Mouse (Mus musculus): ENCODE results near the gene Cep164. TPM values are rescaled to one million over a fixed set of nuclear protein-coding genes. Genes with fewer than 3 reads are reported as not detected.

Gene Cep164
- polyA plus RNA-seq (2012; rRNA removed), result 7.4 and 9.3 TPM in 2 replicates

GRCm38 (mm10) chr9:45828291-45828963 lies at the start of gene Cep164:
Gene Cep164, minus strand, starts transcription at chr9:45828691.

GRCm38 (mm10) chr9:45838434-45839138 lies 10.1 kb upstream of the Cep164 start, which contains the start of gene Bace1:
Gene Bace1, plus strand, starts transcription at chr9:45838580.

Other genes starting within 250 kb of the Cep164 start
- 10.4 and 12.1 TPM in 2 replicates for gene Bace1, start 9.9 kb upstream of the Cep164 start, polyA plus RNA-seq (2012; rRNA removed)
- gene Pcsk7, start 77.8 kb upstream of the Cep164 start, polyA plus RNA-seq (2012; rRNA removed), result 9.1 and 9.9 TPM in 2 replicates
- gene Rnf214, start 78.2 kb upstream of the Cep164 start, polyA plus RNA-seq (2012; rRNA removed), result 6.8 and 7.8 TPM in 2 replicates
- gene Tagln, start 107.4 kb upstream of the Cep164 start, polyA plus RNA-seq (2012; rRNA removed), result 17.9 and 23.0 TPM in 2 replicates
- 26.9 and 32.5 TPM in 2 replicates for gene Sidt2, start 126.6 kb upstream of the Cep164 start, polyA plus RNA-seq (2012; rRNA removed)
- gene Pafah1b2, start 184.0 kb upstream of the Cep164 start, polyA plus RNA-seq (2012; rRNA removed), result 17.4 TPM in 2 replicates
- 4.3 and 6.3 TPM in 2 replicates for gene Sik3, start 184.1 kb upstream of the Cep164 start, polyA plus RNA-seq (2012; rRNA removed)

Data from liver, embryonic 18 days (tissue).